Mouse (Mus musculus) myocyte (in vitro differentiated cells): Measurements from ENCODE around the gene Ckb. TPM values are rescaled to one million over a fixed set of nuclear protein-coding genes. Genes with fewer than 3 reads are reported as not detected.

Experiments used
- H3K27me3 ChIP-seq: one replicate; pipeline ENCODE4 v1.6.1; 2011; ENCODE audit not compliant: control insufficient read depth, insufficient read depth, insufficient read length
- H3K36me3 ChIP-seq: one replicate; pipeline ENCODE4 v1.6.1; 2011; ENCODE audit not compliant: control insufficient read depth, insufficient read depth
- H3K4me2 ChIP-seq: one replicate; pipeline ENCODE4 v1.6.1; 2011; ENCODE audit warnings: low read depth, control low read depth
- H3K4me3 ChIP-seq: one replicate; pipeline ENCODE4 v1.5.1; 2011; ENCODE audit warnings: mild to moderate bottlenecking, control low read depth, moderate library complexity
- H3K79me2 ChIP-seq: one replicate; pipeline ENCODE4 v1.6.1; 2011; ENCODE audit not compliant: control insufficient read depth, insufficient read depth
- H3ac ChIP-seq: one replicate; pipeline ENCODE4 v1.6.1; 2011; ENCODE audit not compliant: control insufficient read depth, insufficient read length
- CEBPB ChIP-seq: IDR thresholded peaks from 2 replicates; pipeline ENCODE4 v1.6.1; 2011; ENCODE audit warnings: mild to moderate bottlenecking, moderate library complexity; ENCODE audit not compliant: poor library complexity, insufficient read depth, severe bottlenecking
- E2F4 ChIP-seq: IDR thresholded peaks from one replicate; pipeline ENCODE4 v1.6.1; 2011; ENCODE audit warnings: mild to moderate bottlenecking, control low read depth, moderate library complexity; ENCODE audit not compliant: insufficient read depth
- MAX ChIP-seq: IDR thresholded peaks from one replicate; pipeline ENCODE4 v1.6.1; 2011; ENCODE audit warnings: low read depth, mild to moderate bottlenecking, control low read depth
- MYOD1 ChIP-seq, 3 experiments: IDR thresholded peaks; one replicate each; pipeline ENCODE4 v1.6.1; 2011; ENCODE audit warnings: control low read depth in 2 of 3, low read depth in 2 of 3, mild to moderate bottlenecking in 2 of 3, moderate library complexity in 1 of 3; ENCODE audit not compliant: insufficient read length in 2 of 3, control insufficient read depth in 1 of 3
- MYOG ChIP-seq, 3 experiments: IDR thresholded peaks; one replicate each; pipeline ENCODE4 v1.6.1; 2011; ENCODE audit warnings: control low read depth in 2 of 3, low read depth in 2 of 3, mild to moderate bottlenecking in 2 of 3; ENCODE audit not compliant: insufficient read length in 2 of 3, control insufficient read depth in 1 of 3, insufficient read depth in 1 of 3
- POLR2A ChIP-seq: IDR thresholded peaks from one replicate; pipeline ENCODE4 v1.6.1; 2011; ENCODE audit warnings: low read depth, mild to moderate bottlenecking, control low read depth, moderate library complexity; ENCODE audit not compliant: insufficient read length
- POLR2AphosphoS2 ChIP-seq: IDR thresholded peaks from one replicate; pipeline ENCODE4 v1.6.1; 2011; ENCODE audit warnings: low read depth, control low read depth; ENCODE audit not compliant: insufficient read length
- REST ChIP-seq: IDR thresholded peaks from one replicate; pipeline ENCODE4 v1.6.1; 2011; ENCODE audit warnings: mild to moderate bottlenecking, control low read depth, moderate library complexity; ENCODE audit not compliant: insufficient read depth, insufficient read length
- SRF ChIP-seq: IDR thresholded peaks from one replicate; pipeline ENCODE4 v1.6.1; 2011; ENCODE audit warnings: low read depth; ENCODE audit not compliant: control insufficient read depth, insufficient read length
- TCF12 ChIP-seq: IDR thresholded peaks from one replicate; pipeline ENCODE4 v1.6.1; 2011; ENCODE audit warnings: mild to moderate bottlenecking, control low read depth; ENCODE audit not compliant: poor library complexity, insufficient read depth, severe bottlenecking
- TCF3 ChIP-seq: IDR thresholded peaks from one replicate; pipeline ENCODE4 v1.6.1; 2011; ENCODE audit warnings: low read depth, control low read depth; ENCODE audit not compliant: insufficient read length
- USF1 ChIP-seq: IDR thresholded peaks from one replicate; pipeline ENCODE4 v1.6.1; 2011; ENCODE audit warnings: low read depth, mild to moderate bottlenecking, control low read depth, moderate library complexity
- polyA plus RNA-seq: library from polyadenylated mRNA; unstranded; fragments of >200 nt; fragmentation: generic; extraction: Trizol; gene quantifications from one replicate; pipeline ENCODE4 v1.2.1, GENCODE M21; 2012; ENCODE audit warnings: missing spikeins

Gene Ckb
- polyA plus RNA-seq, 1 experiment = 670 TPM

GRCm38 (mm10) chr12:111704609-111705008 is 32.5 kb upstream of the Ckb start:
- Histone ChIP-seq H3ac (no peak overlapping the region), H3K36me3 (peaks cover 4% of the 10 kb centered on the region), H3K27me3 (no peaks in the 10 kb centered on the region), H3K79me2 (no peaks in the 10 kb centered on the region), H3K4me3 (no peak overlapping the region), H3K4me2 (peak overlapping the region; percentile 83)
- TF ChIP-seq MYOG (IDR thresholded peaks at IDR 0.05; ENCODE audit: control insufficient read depth in 1 of 3, insufficient read depth in 1 of 3, insufficient read length in 2 of 3, low read depth in 2 of 3) = peak; percentile 69 to 98 (median 87)
- peak; percentile 44 for TF ChIP-seq TCF3
- TF ChIP-seq TCF12 = peak; percentile 35
- TF ChIP-seq MYOD1 (IDR thresholded peaks at IDR 0.05; ENCODE audit: control insufficient read depth in 1 of 3, insufficient read length in 2 of 3, low read depth in 2 of 3) = peak; percentile 7 to 95 (median 79)
- TF ChIP-seq POLR2A = peak; percentile 93
- peak; percentile 36 for TF ChIP-seq POLR2AphosphoS2
- TF ChIP-seq REST = no peak
- no peak for TF ChIP-seq CEBPB

- H3K79me2 ChIP-seq = no peaks in the 10 kb centered on the region
- TF ChIP-seq USF1 (no peak), E2F4 (no peak), MYOD1 (IDR thresholded peaks at IDR 0.05; ENCODE audit: control insufficient read depth in 1 of 3, insufficient read length in 2 of 3, low read depth in 2 of 3) (no peak), MYOG (IDR thresholded peaks at IDR 0.05; ENCODE audit: control insufficient read depth in 1 of 3, insufficient read depth in 1 of 3, insufficient read length in 2 of 3, low read depth in 2 of 3) (no peak), POLR2AphosphoS2 (no peak), CEBPB (no peak), MAX (no peak)
- no peak overlapping the region for H3ac ChIP-seq
- no peak overlapping the region for H3K4me2 ChIP-seq
- no peak overlapping the region for H3K4me3 ChIP-seq
- H3K27me3 ChIP-seq = no peaks in the 10 kb centered on the region
- no peaks in the 10 kb centered on the region for H3K36me3 ChIP-seq
Observed at GRCm38 (mm10) chr12:111703301-111703700, 31.2 kb upstream of the Ckb start.

GRCm38 (mm10) chr12:111700920-111701458 is 28.9 kb upstream of the Ckb start:
- H3K4me2 ChIP-seq = peak overlapping the region; percentile 23
- H3ac ChIP-seq = no peak overlapping the region
- H3K27me3 ChIP-seq = no peaks in the 10 kb centered on the region
- TF ChIP-seq USF1 (no peak), TCF12 (no peak), E2F4 (no peak), MYOD1 (IDR thresholded peaks at IDR 0.05; ENCODE audit: control insufficient read depth in 1 of 3, insufficient read length in 2 of 3, low read depth in 2 of 3) (no peak), TCF3 (no peak), REST (no peak), MAX (no peak), SRF (no peak), POLR2A (no peak), POLR2AphosphoS2 (no peak), CEBPB (no peak), MYOG (IDR thresholded peaks at IDR 0.05; ENCODE audit: control insufficient read depth in 1 of 3, insufficient read depth in 1 of 3, insufficient read length in 2 of 3, low read depth in 2 of 3) (no peak)
- no peaks in the 10 kb centered on the region for H3K79me2 ChIP-seq
- no peaks in the 10 kb centered on the region for H3K36me3 ChIP-seq
- H3K4me3 ChIP-seq = no peak overlapping the region

GRCm38 (mm10) chr12:111699542-111699941 is 27.4 kb upstream of the Ckb start:
- Histone ChIP-seq H3K79me2 (no peaks in the 10 kb centered on the region), H3K36me3 (no peaks in the 10 kb centered on the region), H3ac (no peak overlapping the region), H3K4me2 (no peak overlapping the region), H3K4me3 (no peak overlapping the region), H3K27me3 (no peaks in the 10 kb centered on the region)
- TF ChIP-seq USF1 (no peak), TCF3 (no peak), POLR2A (no peak), E2F4 (no peak), MAX (no peak), TCF12 (no peak), SRF (no peak), POLR2AphosphoS2 (no peak), REST (no peak), CEBPB (no peak), MYOD1 (IDR thresholded peaks at IDR 0.05; ENCODE audit: control insufficient read depth in 1 of 3, insufficient read length in 2 of 3, low read depth in 2 of 3) (no peak), MYOG (IDR thresholded peaks at IDR 0.05; ENCODE audit: control insufficient read depth in 1 of 3, insufficient read depth in 1 of 3, insufficient read length in 2 of 3, low read depth in 2 of 3) (no peak)

GRCm38 (mm10) chr12:111698346-111698913 is 26.3 kb upstream of the Ckb start:
- TF ChIP-seq MYOD1 (IDR thresholded peaks at IDR 0.05; ENCODE audit: control insufficient read depth in 1 of 3, insufficient read length in 2 of 3, low read depth in 2 of 3) (peak in 1 of 3 experiments; percentile 50), CEBPB (no peak), MYOG (IDR thresholded peaks at IDR 0.05; ENCODE audit: control insufficient read depth in 1 of 3, insufficient read depth in 1 of 3, insufficient read length in 2 of 3, low read depth in 2 of 3) (peak in 1 of 3 experiments; percentile 60)
- Histone ChIP-seq H3K4me2 (no peak overlapping the region), H3K79me2 (no peaks in the 10 kb centered on the region), H3K27me3 (no peaks in the 10 kb centered on the region), H3K36me3 (no peaks in the 10 kb centered on the region), H3ac (no peak overlapping the region), H3K4me3 (no peak overlapping the region)
